Mouse (Mus musculus): ENCODE measurements around the gene Best3.
"Not testable (repeated sequence)": the region's sequence is repeated elsewhere in the genome, so short reads cannot be mapped to it uniquely, and the experiment has no call there.

The Best3 gene

GRCm38 (mm10) chr10:117026176-117026575 is 40.1 kb downstream of the Best3 start:
- no peak for DNase-seq (ENCODE audit: low spot score in 2 of 2)

- no peak for DNase-seq (ENCODE audit: low spot score in 2 of 2)
Measured at GRCm38 (mm10) chr10:117031160-117031559, 45.0 kb downstream of the Best3 start.

- DNase-seq (ENCODE audit: low spot score in 2 of 2): peak in 1 of 2 experiments; percentile 82
Measured at GRCm38 (mm10) chr10:117033785-117034184, 47.7 kb downstream of the Best3 start.

GRCm38 (mm10) chr10:117040355-117040754 is 54.2 kb downstream of the Best3 start:
- no peak for DNase-seq (ENCODE audit: low spot score in 2 of 2)

DNA sequence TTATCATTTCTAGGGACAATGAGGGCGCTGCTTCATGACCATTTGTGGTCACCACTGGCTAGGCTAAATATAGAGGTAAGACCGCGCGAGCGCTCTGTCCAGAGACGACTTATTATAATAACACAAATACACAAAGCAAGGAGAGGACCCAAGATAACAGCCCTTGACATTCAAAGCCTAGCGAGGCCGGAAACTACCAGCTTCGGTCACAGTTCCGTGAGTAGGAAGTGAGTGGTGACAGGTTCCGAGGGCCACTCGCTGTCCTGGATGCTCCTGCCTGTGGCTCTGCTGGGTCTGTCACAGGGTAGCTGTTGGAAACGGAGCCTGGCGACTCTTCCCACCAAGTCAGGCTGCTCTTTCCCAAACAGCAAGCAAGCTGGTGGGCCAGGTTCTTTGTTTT is 56.2 kb downstream of the Best3 start:
- no peak for DNase-seq (ENCODE audit: low spot score in 2 of 2)

DNA sequence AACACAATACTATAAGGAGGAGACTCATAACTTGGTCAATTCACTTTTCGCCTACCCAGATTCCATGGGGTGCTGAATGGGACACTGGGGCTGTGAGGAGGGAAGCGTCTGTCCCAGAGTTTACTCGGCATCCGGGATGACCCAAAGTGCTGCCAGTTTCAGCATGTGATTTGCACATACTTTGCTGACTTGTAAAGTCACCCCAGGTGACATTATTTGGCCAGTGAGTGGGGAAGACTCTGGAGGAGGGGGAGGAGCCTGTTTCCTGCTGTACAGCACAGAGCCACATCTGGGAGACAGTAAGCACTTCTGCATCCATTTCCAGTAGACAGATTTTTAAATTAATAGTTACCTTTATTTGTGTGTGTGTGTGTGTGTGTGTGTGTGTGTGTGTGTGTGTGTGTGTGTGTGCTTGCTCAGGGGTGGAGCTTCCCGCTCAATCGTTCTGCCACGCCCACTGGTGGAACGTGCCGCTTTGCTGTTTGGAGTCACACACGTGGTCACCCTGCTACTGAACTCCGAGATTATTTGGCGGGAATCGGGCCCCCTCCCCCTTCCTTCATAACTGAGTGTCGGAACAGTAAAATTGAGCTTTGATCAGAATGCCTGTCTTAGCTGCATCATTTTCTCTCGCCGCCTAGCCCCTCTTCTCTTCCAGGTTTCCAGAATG is 57.5 kb downstream of the Best3 start:
- DNase-seq (ENCODE audit: low spot score in 2 of 2): not testable (repeated sequence)

GRCm38 (mm10) chr10:117045175-117046056 is 59.3 kb downstream of the Best3 start, which contains the start of gene Lrrc10:
TSS of gene Lrrc10 (plus strand) at chr10:117045341.
- peak in 1 of 2 experiments; percentile 20 for DNase-seq (ENCODE audit: low spot score in 2 of 2)

DNA sequence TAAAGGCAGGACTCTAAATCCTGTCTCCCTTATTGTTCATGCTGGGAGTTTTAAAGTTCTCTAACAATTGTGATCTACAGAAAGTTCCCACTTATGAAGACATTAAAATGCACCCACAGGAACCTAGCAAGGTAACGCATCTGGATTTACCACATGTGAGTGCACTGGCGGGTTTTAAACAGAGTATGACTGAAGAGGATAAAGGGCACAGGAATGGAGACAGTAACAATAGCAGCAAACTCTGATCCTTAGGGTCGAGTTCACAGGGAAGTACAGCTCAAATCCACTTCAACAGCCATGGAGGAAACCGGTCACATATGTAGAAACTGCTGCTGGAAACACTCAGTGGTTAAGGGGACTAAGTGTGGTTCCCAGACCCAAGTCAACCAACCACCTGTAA is 63.1 kb downstream of the Best3 start:
- DNase-seq (ENCODE audit: low spot score in 2 of 2): no peak

- no peak for DNase-seq (ENCODE audit: low spot score in 2 of 2)
Measured at GRCm38 (mm10) chr10:117049961-117050597, 64.0 kb downstream of the Best3 start.

DNA sequence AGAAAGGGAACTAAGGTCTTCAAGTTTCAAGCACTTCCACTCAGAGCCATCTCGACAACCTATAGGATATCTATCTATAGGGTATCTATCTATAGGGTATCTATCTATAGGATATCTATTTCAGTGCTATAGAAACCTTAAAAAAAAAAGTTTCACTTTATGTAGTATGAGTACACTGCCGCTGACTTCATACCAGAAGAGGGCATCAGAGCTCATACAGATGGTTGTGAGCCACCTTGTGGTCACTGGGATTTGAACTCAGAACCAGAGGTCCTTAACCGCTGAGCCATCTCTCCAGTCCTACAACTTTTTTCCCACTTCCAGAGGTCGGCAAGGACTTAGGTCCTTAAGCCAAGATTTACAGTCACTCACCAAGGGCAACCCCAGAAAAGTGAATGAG is 69.6 kb downstream of the Best3 start:
- no peak for DNase-seq (ENCODE audit: low spot score in 2 of 2)

DNA sequence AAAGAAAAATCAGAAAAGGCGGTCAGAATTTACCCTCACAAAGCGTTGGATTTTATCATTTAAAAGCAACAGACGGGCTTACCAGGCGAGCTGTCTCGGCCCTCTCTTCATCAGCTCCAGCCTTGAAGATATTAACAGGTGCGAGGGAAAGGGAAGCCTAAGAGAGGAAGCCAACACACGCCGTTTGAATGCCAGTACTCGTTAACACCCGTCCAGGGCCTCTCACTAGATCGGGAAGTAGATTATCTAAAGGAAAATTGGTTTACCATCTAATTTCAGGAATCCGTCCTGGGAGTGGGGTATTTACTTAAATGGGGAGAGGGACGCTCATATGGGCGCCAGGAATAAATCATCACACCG is 76.8 kb downstream of the Best3 start:
- no peak for DNase-seq (ENCODE audit: low spot score in 2 of 2)

DNA sequence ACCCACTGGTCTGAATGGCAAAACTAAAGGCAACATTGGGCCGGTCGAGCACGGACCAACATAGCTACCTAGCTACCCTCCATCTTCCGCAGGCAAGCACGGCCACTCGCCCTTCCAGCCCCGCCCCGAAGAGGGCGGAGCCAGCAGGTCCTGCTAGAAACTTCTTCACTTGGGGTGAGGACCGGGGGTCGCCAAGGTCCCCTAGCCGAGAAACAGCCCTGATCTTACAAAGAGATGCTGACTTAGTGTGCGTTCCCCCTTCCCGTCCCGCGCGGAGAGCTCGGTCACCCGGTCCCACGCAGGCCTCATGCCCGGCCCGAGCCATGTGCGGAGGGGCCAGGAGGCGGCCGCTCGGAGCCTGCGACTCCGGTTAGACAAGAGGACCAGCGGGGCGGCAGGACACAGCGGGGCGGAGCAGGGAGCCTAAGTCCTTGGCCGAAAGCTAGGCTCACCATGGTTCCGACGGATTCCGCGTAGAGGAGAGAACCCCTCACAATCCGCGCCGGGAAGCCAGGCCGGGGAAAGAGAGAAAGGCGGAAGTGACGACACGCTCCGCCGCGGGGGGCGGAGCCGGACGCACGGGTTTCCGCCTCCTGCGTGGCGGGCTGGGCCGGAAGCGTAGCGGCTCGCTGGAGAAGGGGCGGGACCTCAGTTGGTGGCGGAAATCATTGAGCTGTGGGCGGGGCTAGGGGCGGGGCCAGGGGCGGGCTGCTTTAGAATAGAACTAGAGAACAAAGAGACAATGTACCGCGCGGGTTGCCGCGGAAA is 77.3 kb downstream of the Best3 start, which contains the start of gene Cct2:
TSS of gene Cct2 (minus strand) at position 561 of the 768 bp plus-strand sequence.
- DNase-seq (ENCODE audit: low spot score in 2 of 2): peak; percentile 65 to 86

GRCm38 (mm10) chr10:117064076-117064475 is 78.0 kb downstream of the Best3 start:
- DNase-seq (ENCODE audit: low spot score in 2 of 2): no peak

DNA sequence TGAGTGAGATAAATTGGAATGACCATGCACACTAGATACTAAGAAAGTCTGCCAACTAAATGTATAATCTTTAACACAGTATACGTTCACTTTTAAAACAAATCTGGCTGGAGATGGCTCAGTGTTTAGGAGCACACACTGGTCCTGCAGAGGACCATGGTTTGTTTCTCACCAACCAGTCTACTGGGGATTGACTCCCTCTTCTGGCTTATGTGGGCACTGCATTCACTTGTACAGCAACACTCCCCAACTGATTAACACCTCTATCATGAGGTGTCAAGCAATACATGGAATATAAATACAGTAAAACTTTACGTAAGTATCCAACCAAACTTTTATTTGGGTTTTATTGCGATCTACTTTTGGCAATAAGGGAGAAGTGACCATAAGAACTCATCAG is 83.0 kb downstream of the Best3 start:
- DNase-seq (ENCODE audit: low spot score in 2 of 2): no peak

DNA sequence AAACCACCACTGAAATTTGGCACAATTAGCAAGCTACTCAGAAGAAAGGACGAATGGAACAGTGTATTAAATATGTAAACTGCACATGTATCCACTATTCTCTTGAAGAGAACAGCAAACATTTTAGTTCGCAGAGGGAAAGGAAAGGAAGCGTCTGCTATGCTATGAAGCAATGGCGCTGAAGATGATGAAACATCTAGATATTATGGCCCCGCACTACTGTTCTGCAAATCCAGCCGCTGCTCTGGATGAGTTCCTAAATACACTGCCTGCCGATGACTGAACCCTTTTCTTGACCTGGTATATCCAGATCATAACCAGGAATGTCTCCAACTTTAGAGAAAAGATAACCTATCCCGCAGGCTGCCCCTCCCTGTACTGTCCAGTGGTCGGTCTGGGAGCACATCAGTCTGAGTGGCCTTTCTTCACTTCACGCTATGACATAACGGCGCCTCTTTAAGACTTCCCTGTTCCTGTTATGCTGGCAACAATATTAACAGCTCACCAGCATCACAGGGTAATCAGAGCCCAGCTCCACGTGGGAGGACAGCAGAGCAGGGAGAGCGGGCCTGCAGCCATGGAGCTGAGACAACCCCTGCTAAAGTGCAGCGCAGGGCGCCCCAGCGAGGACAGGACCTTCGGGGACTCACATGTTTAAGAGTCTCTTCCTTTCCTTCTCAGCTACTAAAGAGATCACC is 86.2 kb downstream of the Best3 start:
- DNase-seq (ENCODE audit: low spot score in 2 of 2): no peak

DNA sequence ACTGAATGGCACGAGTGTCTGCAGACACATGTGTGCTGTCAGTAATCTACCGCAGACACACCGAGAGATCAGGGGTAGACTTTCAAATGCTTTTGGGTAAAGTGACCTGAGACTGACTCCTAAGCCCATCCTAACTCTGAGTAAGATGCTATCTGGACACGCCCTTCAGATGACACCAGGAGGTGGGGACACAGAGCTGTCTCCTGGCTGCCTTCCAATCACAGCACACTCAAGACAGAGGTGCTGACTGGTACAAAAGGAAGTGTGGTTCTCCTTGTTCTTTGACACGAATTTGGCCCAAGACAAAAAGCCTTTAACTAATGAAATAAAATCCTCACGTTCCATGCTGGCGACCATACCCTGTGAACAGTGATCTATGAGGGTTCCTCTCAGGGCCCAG is 87.1 kb downstream of the Best3 start:
- DNase-seq (ENCODE audit: low spot score in 2 of 2): no peak

Measured in left cerebral cortex, adult 9 months (tissue).